Mouse (Mus musculus): ENCODE results near the gene 2410002F23Rik.

GRCm38 (mm10) chr7:44268117-44268516 is 21.6 kb downstream of the 2410002F23Rik start:
- TF ChIP-seq CTCF (IDR thresholded peaks at IDR 0.05; ENCODE audit: borderline replicate concordance, extremely low read depth, insufficient read depth, insufficient read length) (no peak), POLR2A (IDR thresholded peaks at IDR 0.05; ENCODE audit: borderline replicate concordance, extremely low read depth, insufficient read depth, insufficient read length, poor library complexity, severe bottlenecking) (no peak)
